8 mouse cellular contexts compared by ENCODE assay signal in genomic region chr5:137779053-137779933, GRCm38 (mm10). TPM values are rescaled to one million over a fixed set of nuclear protein-coding genes. Genes with fewer than 3 reads are reported as not detected.
DNase-seq lines count a peak whose midpoint lies in the region; ATAC-seq and TF ChIP-seq lines count a peak whose summit lies in the region.

No protein-coding gene starts in this region.

- peaks cover 9% of the 10 kb centered on the region for H3K4me1 ChIP-seq in heart, adult 2 months (ENCODE audit: control insufficient read depth, insufficient read depth, low read length)
- H3K4me1 ChIP-seq in embryonic facial prominence, embryonic 12.5 days: peaks cover 39% of the 10 kb centered on the region
- H3K4me1 ChIP-seq in hindbrain, postnatal 0 days (ENCODE audit: insufficient read depth, low read length): peaks cover 15% of the 10 kb centered on the region
- H3K4me1 ChIP-seq in liver, embryonic 16.5 days (ENCODE audit: control insufficient read depth, low read depth, low read length): peaks cover 47% of the 10 kb centered on the region
- H3K4me1 ChIP-seq in neural tube, embryonic 14.5 days (ENCODE audit: control insufficient read depth, insufficient read depth, low read length): peaks cover 26% of the 10 kb centered on the region

- ATAC-seq in embryonic facial prominence, embryonic 12.5 days (ENCODE audit: insufficient number of reproducible peaks, insufficient read depth, low FRiP score, low TSS enrichment): peak; percentile 18
- ATAC-seq in hindbrain, postnatal 0 days: peak; percentile 25
- peak; percentile 68 for ATAC-seq in liver, embryonic 16.5 days (ENCODE audit: low read depth)
- peak; percentile 19; the same call in 1 of the 2 replicates for ATAC-seq in neural tube, embryonic 14.5 days (ENCODE audit: low read depth)

- H3K9ac ChIP-seq in heart, adult 2 months (ENCODE audit: low read depth, low read length): peak overlapping the region; percentile 82
- H3K9ac ChIP-seq in embryonic facial prominence, embryonic 12.5 days: peak overlapping the region; percentile 91
- H3K9ac ChIP-seq in hindbrain, postnatal 0 days (replicated peaks; ENCODE audit: low read length): peak overlapping the region; percentile 96
- peak overlapping the region; percentile 98 for H3K9ac ChIP-seq in liver, embryonic 16.5 days (ENCODE audit: low read depth, low read length)
- H3K9ac ChIP-seq in neural tube, embryonic 14.5 days (replicated peaks; ENCODE audit: low read depth, low read length): peak overlapping the region; percentile 90

- TF ChIP-seq POLR2A in heart, adult 2 months (IDR thresholded peaks at IDR 0.05; ENCODE audit: insufficient read depth, low read depth, low read length): no peak

- no peaks in the 10 kb centered on the region for H3K9me3 ChIP-seq in embryonic facial prominence, embryonic 12.5 days
- H3K9me3 ChIP-seq in hindbrain, postnatal 0 days (ENCODE audit: low read length): no peaks in the 10 kb centered on the region
- no peaks in the 10 kb centered on the region for H3K9me3 ChIP-seq in liver, embryonic 16.5 days (replicated peaks; ENCODE audit: control insufficient read depth, low read length)
- H3K9me3 ChIP-seq in neural tube, embryonic 14.5 days (ENCODE audit: control insufficient read depth, low read length): no peaks in the 10 kb centered on the region

- intact Hi-C loops in heart, adult 2 months (cut with DNase I): no loop called here

- peak in 1 of 2 experiments; percentile 38 for DNase-seq in heart, adult 2 months
- DNase-seq in heart, adult 9 months (ENCODE audit: low spot score in 2 of 2): no peak
- peak; percentile 67 for DNase-seq in MN1 (ENCODE audit: low spot score)
- peak; percentile 34 for DNase-seq in hindbrain, postnatal 0 days (ENCODE audit: low spot score)
- DNase-seq in natural killer cell, adult 2 months (ENCODE audit: low spot score in 2 of 2): no peak

- TF ChIP-seq EP300 in heart, adult 2 months (IDR thresholded peaks at IDR 0.05; ENCODE audit: insufficient read depth, low read depth, low read length): no peak

- H3K4me2 ChIP-seq in embryonic facial prominence, embryonic 12.5 days (replicated peaks): peak overlapping the region; percentile 97
- H3K4me2 ChIP-seq in hindbrain, postnatal 0 days (ENCODE audit: low read depth, low read length): peak overlapping the region; percentile 85
- peak overlapping the region; percentile 99 for H3K4me2 ChIP-seq in liver, embryonic 16.5 days (ENCODE audit: low read depth, low read length)
- peak overlapping the region; percentile 96 for H3K4me2 ChIP-seq in neural tube, embryonic 14.5 days (ENCODE audit: low read depth, low read length)

- H3K4me3 ChIP-seq in heart, adult 2 months: peak overlapping the region; percentile 70
- peak overlapping the region; percentile 88 for H3K4me3 ChIP-seq in embryonic facial prominence, embryonic 12.5 days
- peak overlapping the region; percentile 98 for H3K4me3 ChIP-seq in hindbrain, postnatal 0 days (ENCODE audit: low read length)
- H3K4me3 ChIP-seq in liver, embryonic 16.5 days (ENCODE audit: low read depth, low read length): peak overlapping the region; percentile 99
- peak overlapping the region; percentile 90 for H3K4me3 ChIP-seq in neural tube, embryonic 14.5 days (ENCODE audit: low read depth, low read length)

- no peak for TF ChIP-seq CTCF in heart, adult 2 months (IDR thresholded peaks at IDR 0.05)
- no peak; the same call in 1 of the 2 replicates for TF ChIP-seq CTCF in hindbrain, postnatal 0 days (IDR thresholded peaks at IDR 0.05; ENCODE audit: low read depth)

- H3K36me3 ChIP-seq in heart, adult 2 months (ENCODE audit: control insufficient read depth, insufficient read depth, low read length): peaks cover 9% of the 10 kb centered on the region
- H3K36me3 ChIP-seq in embryonic facial prominence, embryonic 12.5 days: peaks cover 42% of the 10 kb centered on the region
- peaks cover 23% of the 10 kb centered on the region; the same call in 1 of the 2 replicates for H3K36me3 ChIP-seq in hindbrain, postnatal 0 days (ENCODE audit: insufficient read depth, low read length)
- H3K36me3 ChIP-seq in liver, embryonic 16.5 days (ENCODE audit: control insufficient read depth, insufficient read depth): peaks cover 29% of the 10 kb centered on the region
- H3K36me3 ChIP-seq in neural tube, embryonic 14.5 days (ENCODE audit: control insufficient read depth, insufficient read depth, low read length): peaks cover 22% of the 10 kb centered on the region; the same call in 1 of the 2 replicates

- peak overlapping the region; percentile 92 for H3K27ac ChIP-seq in heart, adult 2 months
- H3K27ac ChIP-seq in embryonic facial prominence, embryonic 12.5 days: peak overlapping the region; percentile 94
- peak overlapping the region; percentile 93 for H3K27ac ChIP-seq in hindbrain, postnatal 0 days
- H3K27ac ChIP-seq in liver, embryonic 16.5 days (ENCODE audit: low read length): peak overlapping the region; percentile 95
- H3K27ac ChIP-seq in neural tube, embryonic 14.5 days (ENCODE audit: low read depth, low read length): peak overlapping the region; percentile 71

- H3K27me3 ChIP-seq in heart, adult 2 months (ENCODE audit: control insufficient read depth, insufficient read depth, low read length): no peaks in the 10 kb centered on the region
- H3K27me3 ChIP-seq in embryonic facial prominence, embryonic 12.5 days: no peaks in the 10 kb centered on the region
- H3K27me3 ChIP-seq in hindbrain, postnatal 0 days (ENCODE audit: insufficient read depth, low read length): no peaks in the 10 kb centered on the region
- no peaks in the 10 kb centered on the region for H3K27me3 ChIP-seq in liver, embryonic 16.5 days (ENCODE audit: control insufficient read depth, insufficient read depth, low read depth, low read length)
- no peaks in the 10 kb centered on the region for H3K27me3 ChIP-seq in neural tube, embryonic 14.5 days (ENCODE audit: control insufficient read depth, insufficient read depth, low read length)

- 1% methylated on average over 82 of the region's 83 CpGs for WGBS in heart, adult 2 months
- WGBS in embryonic facial prominence, embryonic 12.5 days: under 1% methylated on average over 83 of the region's 83 CpGs
- under 1% methylated on average over 72 of the region's 83 CpGs for WGBS in hindbrain, postnatal 0 days
- WGBS in liver, embryonic 16.5 days (ENCODE audit: insufficient replicate concordance): under 1% methylated on average over 75 of the region's 83 CpGs
- WGBS in neural tube, embryonic 14.5 days: under 1% methylated on average over 75 of the region's 83 CpGs

- H3K79me2 ChIP-seq in heart, adult 2 months (replicated peaks; ENCODE audit: control insufficient read depth, insufficient read depth, low read length): peaks cover under 1% of the 10 kb centered on the region; the same call in 1 of the 2 replicates

RNA-seq across cellular contexts. Expression of gene Ppp1r35, which starts 0.6 kb away (rescaled TPM):
- 10 to 100 TPM in 1 of 2 experiments, 1 to 10 TPM in 1; 7.4 to 10.8 TPM for total RNA-seq in heart, adult 2 months (2021)
- polyA plus RNA-seq in heart, adult 2 months (2012; rRNA removed): 6.8 and 12.0 TPM in 2 replicates
- 51.3 and 51.9 TPM in 2 replicates for polyA plus RNA-seq in embryonic facial prominence, embryonic 12.5 days (2016; fragmentation: Nextera tagmentation; extraction: Ambion mirVana)
- 52.8 and 67.0 TPM in 2 replicates for total RNA-seq in hindbrain, postnatal 0 days (2014; rRNA removed)
- 35.5 and 37.1 TPM in 2 replicates for polyA plus RNA-seq in hindbrain, postnatal 0 days (2015; fragmentation: Nextera tagmentation; extraction: Ambion mirVana)
- 14.8 and 15.5 TPM in 2 replicates for polyA plus RNA-seq in liver, embryonic 16.5 days (2015; fragmentation: Nextera tagmentation; extraction: Ambion mirVana)
- polyA plus RNA-seq in neural tube, embryonic 14.5 days (2014; fragmentation: Nextera tagmentation; extraction: Ambion mirVana): 37.8 and 43.7 TPM in 2 replicates

RNA-seq across cellular contexts. Expression of gene Mepce, which starts 8.2 kb away (rescaled TPM):
- 10 to 100 TPM; 21.3 to 26.0 TPM for total RNA-seq in heart, adult 2 months (2021)
- polyA plus RNA-seq in heart, adult 2 months (2012; rRNA removed): 24.1 and 31.5 TPM in 2 replicates
- polyA plus RNA-seq in embryonic facial prominence, embryonic 12.5 days (2016; fragmentation: Nextera tagmentation; extraction: Ambion mirVana): 14.5 and 15.8 TPM in 2 replicates
- 40.3 and 49.2 TPM in 2 replicates for total RNA-seq in hindbrain, postnatal 0 days (2014; rRNA removed)
- polyA plus RNA-seq in hindbrain, postnatal 0 days (2015; fragmentation: Nextera tagmentation; extraction: Ambion mirVana): 16.8 and 17.1 TPM in 2 replicates
- polyA plus RNA-seq in liver, embryonic 16.5 days (2015; fragmentation: Nextera tagmentation; extraction: Ambion mirVana): 3.8 and 4.6 TPM in 2 replicates
- 13.1 and 17.0 TPM in 2 replicates for polyA plus RNA-seq in neural tube, embryonic 14.5 days (2014; fragmentation: Nextera tagmentation; extraction: Ambion mirVana)

RNA-seq across cellular contexts. Expression of gene Zcwpw1, which starts 8.3 kb away (rescaled TPM):
- under 1 TPM; 0.44 to 0.52 TPM for total RNA-seq in heart, adult 2 months (2021)
- polyA plus RNA-seq in heart, adult 2 months (2012; rRNA removed): 0.39 and 0.50 TPM in 2 replicates
- 38.2 and 39.3 TPM in 2 replicates for polyA plus RNA-seq in embryonic facial prominence, embryonic 12.5 days (2016; fragmentation: Nextera tagmentation; extraction: Ambion mirVana)
- total RNA-seq in hindbrain, postnatal 0 days (2014; rRNA removed): 3.8 and 4.9 TPM in 2 replicates
- polyA plus RNA-seq in hindbrain, postnatal 0 days (2015; fragmentation: Nextera tagmentation; extraction: Ambion mirVana): 11.4 TPM in 2 replicates
- polyA plus RNA-seq in liver, embryonic 16.5 days (2015; fragmentation: Nextera tagmentation; extraction: Ambion mirVana): 3.8 and 4.0 TPM in 2 replicates
- polyA plus RNA-seq in neural tube, embryonic 14.5 days (2014; fragmentation: Nextera tagmentation; extraction: Ambion mirVana): 11.2 and 13.9 TPM in 2 replicates

RNA-seq across cellular contexts. Expression of gene Tsc22d4, which starts 33.8 kb away (rescaled TPM):
- 100 to 1,000 TPM; 254 to 258 TPM for total RNA-seq in heart, adult 2 months (2021)
- polyA plus RNA-seq in heart, adult 2 months (2012; rRNA removed): 223 and 251 TPM in 2 replicates
- polyA plus RNA-seq in embryonic facial prominence, embryonic 12.5 days (2016; fragmentation: Nextera tagmentation; extraction: Ambion mirVana): 129 and 133 TPM in 2 replicates
- 383 and 444 TPM in 2 replicates for total RNA-seq in hindbrain, postnatal 0 days (2014; rRNA removed)
- 251 and 270 TPM in 2 replicates for polyA plus RNA-seq in hindbrain, postnatal 0 days (2015; fragmentation: Nextera tagmentation; extraction: Ambion mirVana)
- 59.8 and 64.4 TPM in 2 replicates for polyA plus RNA-seq in liver, embryonic 16.5 days (2015; fragmentation: Nextera tagmentation; extraction: Ambion mirVana)
- polyA plus RNA-seq in neural tube, embryonic 14.5 days (2014; fragmentation: Nextera tagmentation; extraction: Ambion mirVana): 80.1 and 85.1 TPM in 2 replicates

RNA-seq across cellular contexts. Expression of gene Nyap1, which starts 37.9 kb away (rescaled TPM):
- total RNA-seq in heart, adult 2 months (2021): 1 to 10 TPM in 1 of 2 experiments, under 1 TPM in 1; 0.94 to 1.2 TPM
- 1.6 and 1.7 TPM in 2 replicates for polyA plus RNA-seq in heart, adult 2 months (2012; rRNA removed)
- polyA plus RNA-seq in embryonic facial prominence, embryonic 12.5 days (2016; fragmentation: Nextera tagmentation; extraction: Ambion mirVana): 3.7 and 4.6 TPM in 2 replicates
- 192 and 215 TPM in 2 replicates for total RNA-seq in hindbrain, postnatal 0 days (2014; rRNA removed)
- polyA plus RNA-seq in hindbrain, postnatal 0 days (2015; fragmentation: Nextera tagmentation; extraction: Ambion mirVana): 30.0 and 33.2 TPM in 2 replicates
- polyA plus RNA-seq in liver, embryonic 16.5 days (2015; fragmentation: Nextera tagmentation; extraction: Ambion mirVana): 0.21 and 0.33 TPM in 2 replicates
- polyA plus RNA-seq in neural tube, embryonic 14.5 days (2014; fragmentation: Nextera tagmentation; extraction: Ambion mirVana): 13.6 and 22.3 TPM in 2 replicates

Comparison
In these comparisons a context has a peak if more than half of its experiments do, and no peak if none do; other contexts are left out.
1. DNase-seq: peak in MN1 (single experiment) and hindbrain, postnatal 0 days (single experiment); none in heart, adult 9 months (0 of 2) and natural killer cell, adult 2 months (0 of 2).
2. ATAC-seq: peak in every context shown above with its lines; median percentile 68 in liver, embryonic 16.5 days; 25 in hindbrain, postnatal 0 days; 19 in neural tube, embryonic 14.5 days; 18 in embryonic facial prominence, embryonic 12.5 days.
3. Peak in every context shown above with its lines, with median percentiles within 50 percentile points of each other: H3K27ac ChIP-seq, H3K4me3 ChIP-seq, H3K9ac ChIP-seq and H3K4me2 ChIP-seq.